Mouse (Mus musculus) left cerebral cortex, adult 9 months (tissue): Measurements from ENCODE around the gene Sfn.
"Not testable (repeated sequence)": the region's sequence is repeated elsewhere in the genome, so short reads cannot be mapped to it uniquely, and the experiment has no call there.

Experiments
- DNase-seq, 2 experiments: peaks; one replicate each; pipeline ENCODE4 v3.0.0; 2022; ENCODE audit warnings: low spot score in 2 of 2

Gene Sfn

DNA sequence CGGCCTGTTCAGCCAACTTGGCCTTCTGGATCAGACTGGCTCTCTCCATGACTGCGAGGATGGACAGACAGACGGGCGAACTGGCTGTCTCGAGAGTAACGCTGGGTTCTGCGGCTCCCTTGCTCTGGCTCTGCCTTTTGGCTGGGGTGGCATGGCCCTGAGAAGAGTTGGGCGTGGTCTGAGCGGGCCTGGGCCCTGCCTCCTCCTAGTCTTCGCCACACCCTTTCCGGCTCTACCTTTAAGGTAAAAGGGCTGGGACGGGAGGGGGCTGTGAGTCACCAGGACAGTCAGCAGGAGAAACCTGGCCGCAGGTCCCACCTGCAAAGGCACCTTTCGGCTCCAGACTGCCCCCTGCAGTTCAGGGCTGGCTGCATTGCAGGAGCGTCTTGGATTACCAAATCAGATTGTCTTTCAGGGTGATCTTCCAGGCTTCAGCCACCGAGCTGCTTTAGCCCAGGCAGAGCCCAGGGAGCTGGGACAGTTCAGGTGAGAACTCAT, at the start of gene Sfn:
Sfn (minus strand) TSS at position 448 of the 498 bp plus-strand sequence.
- DNase-seq, result no peak

DNA sequence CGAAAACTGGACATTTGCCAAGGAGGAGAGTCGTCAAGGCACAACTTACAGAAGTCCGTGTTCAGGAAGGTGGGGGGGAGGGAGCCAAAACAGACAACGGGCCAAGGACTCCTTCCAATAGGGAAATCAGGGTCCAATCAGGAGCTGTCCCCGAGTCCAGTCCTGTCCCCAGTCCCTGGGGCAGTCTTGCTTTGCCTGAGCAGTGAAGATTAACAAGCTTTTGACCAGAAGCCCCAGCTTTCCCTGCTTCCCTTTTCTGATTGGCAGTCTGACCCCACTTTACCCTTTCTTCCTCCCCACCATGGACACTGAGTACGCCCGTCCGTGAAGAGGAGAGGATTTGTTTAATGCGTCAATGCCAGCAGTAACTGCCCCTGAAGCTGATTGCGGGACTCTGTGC, 49.5 kb upstream of the Sfn start:
- no peak for DNase-seq

DNA sequence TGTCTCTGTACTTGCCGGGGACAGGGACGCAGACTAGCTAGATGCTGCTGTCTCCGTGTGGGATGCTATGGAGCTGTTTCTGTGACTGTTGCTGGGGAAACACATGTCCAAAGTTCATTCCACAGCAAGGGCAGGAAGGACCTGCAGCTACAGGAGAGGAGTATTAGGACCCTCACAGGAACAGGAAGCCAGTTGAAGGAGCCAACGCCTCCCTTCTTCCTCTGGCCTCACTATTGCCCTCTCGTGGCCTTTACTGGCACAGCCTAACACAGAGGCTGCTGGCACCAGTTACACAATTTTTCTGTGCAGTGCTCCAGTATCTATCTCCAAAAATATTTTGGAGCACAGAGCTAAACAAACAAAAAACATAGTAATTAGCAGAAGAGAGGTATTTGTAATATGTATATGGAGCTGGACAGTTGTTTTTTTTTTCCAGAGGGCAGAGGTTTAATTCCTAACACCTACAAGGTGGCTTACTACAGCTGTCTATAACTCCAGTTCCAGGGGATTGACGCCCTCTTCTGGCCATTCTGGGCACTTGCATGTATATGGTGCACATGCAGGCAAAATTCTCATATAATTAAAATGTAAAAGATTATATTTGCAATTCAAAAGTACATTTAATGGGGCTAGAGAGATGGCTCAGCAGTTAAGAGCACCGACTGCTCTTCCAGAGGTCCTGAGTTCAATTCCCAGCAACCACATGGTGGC, 48.2 kb upstream of the Sfn start, which contains the start of gene Zdhhc18:
Zdhhc18 (minus strand) TSS at position 166 of the 711 bp plus-strand sequence.
- peak in 1 of 2 experiments; percentile 82 for DNase-seq

DNA sequence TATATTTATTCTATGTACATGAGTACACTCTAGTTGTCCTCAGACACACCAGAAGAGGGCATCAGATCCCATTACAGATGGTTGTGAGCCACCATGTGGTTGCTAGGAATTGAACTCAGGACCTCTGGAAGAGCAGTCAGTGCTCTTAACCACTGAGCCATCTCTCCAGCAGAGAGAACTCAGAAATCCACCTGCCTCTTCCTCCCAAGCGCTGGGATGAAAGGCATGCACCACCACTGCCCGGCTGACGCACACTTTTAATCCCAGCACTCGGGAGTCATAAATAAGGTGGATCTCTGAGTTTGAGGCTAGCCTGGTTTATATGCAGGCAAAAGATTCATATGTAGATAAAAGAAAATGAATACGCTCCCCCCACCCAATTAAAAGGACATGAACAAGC, 47.5 kb upstream of the Sfn start:
- DNase-seq, result not testable (repeated sequence)

DNA sequence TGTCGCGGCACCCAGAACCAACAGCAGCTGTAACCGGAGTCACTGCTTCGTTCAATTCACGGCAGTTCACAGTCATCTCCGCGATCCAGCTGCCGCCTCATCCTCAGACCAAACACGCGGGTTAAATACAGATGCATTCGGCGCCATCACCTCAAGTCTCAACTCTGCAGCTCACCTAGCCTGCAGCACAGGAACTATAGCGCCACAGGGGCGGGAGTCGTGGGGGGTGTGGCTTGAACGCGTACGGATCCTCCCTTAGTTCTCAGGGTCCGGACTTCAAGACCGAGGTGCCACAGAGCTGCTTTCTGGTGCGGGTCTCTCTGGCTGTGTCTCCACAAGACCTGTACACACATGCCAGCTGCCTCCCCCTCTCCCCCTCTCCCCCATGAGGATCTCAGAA, 43.7 kb upstream of the Sfn start:
- no peak for DNase-seq

DNA sequence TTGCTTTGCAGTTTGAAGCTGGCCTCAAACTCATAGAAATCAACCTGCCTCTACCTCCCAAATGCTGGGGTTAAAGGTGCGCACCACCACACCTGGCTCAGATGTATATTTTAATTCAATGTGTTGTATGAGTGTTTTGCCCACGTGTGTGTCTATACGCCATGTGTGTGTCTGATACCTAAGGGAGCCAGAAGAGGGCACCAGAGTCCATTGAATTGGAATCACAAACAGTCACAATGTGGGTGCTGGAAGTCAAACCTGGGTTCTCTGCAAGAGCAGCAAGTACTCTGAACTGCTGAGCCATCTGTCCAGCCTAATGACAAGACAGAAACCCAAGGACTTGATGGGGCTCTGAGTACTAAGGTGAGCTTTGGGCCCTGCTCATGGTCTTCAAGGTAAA, 43.2 kb upstream of the Sfn start:
- no peak for DNase-seq

DNA sequence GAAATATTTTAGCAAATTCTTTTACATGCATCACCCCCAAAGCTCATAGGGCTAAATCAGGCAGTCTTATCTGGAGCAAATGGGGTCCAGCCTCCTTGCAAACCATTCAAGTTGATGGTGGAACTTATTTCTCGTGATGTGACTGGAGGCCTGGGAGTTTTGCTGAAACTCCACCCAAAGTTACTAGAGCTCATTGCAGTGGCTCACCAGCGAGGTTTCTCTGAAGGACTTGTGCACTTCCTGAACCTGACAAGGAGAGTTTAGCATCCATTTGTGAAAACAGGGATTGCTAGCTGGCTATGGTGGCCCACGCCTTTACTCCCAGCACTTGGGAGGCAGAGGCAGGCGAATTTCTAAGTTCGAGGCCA, 32.1 kb upstream of the Sfn start:
- no peak for DNase-seq

DNA sequence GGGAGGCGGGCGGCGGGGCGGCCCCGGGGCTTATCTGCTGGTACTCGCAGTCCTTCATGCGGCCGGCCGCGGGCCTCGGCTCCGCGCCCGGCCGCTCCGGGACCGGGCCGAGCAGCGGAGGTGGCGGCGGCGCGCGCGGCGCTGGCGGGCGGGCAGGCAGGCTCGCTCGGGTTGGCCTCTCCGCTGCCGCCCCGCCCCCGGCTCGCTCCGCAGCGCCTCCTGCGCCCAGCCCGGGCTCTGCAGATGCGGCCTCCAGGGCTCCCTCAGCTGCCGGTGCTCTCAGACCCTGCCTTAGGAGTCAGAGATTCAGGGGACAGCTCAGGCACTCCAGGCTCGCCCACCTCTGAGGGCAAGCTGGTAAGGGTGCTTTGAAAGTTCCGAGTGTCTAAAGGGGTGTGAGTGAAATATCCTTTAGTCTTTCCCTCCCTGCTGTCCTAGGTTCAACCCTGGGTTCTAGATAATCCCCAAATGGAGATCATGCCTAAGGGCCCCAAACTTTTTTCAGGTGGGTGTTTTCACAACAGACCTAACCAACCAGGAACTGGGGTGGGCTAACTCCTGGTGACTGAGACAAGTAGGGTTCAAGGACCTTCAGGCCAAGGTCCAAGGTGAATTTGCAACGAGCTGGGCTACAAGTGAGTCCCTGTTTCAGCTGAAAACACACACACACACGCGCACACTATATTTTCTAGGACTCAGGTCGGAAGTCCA, 31.5 kb upstream of the Sfn start:
- DNase-seq, result peak in 1 of 2 experiments; percentile 86

DNA sequence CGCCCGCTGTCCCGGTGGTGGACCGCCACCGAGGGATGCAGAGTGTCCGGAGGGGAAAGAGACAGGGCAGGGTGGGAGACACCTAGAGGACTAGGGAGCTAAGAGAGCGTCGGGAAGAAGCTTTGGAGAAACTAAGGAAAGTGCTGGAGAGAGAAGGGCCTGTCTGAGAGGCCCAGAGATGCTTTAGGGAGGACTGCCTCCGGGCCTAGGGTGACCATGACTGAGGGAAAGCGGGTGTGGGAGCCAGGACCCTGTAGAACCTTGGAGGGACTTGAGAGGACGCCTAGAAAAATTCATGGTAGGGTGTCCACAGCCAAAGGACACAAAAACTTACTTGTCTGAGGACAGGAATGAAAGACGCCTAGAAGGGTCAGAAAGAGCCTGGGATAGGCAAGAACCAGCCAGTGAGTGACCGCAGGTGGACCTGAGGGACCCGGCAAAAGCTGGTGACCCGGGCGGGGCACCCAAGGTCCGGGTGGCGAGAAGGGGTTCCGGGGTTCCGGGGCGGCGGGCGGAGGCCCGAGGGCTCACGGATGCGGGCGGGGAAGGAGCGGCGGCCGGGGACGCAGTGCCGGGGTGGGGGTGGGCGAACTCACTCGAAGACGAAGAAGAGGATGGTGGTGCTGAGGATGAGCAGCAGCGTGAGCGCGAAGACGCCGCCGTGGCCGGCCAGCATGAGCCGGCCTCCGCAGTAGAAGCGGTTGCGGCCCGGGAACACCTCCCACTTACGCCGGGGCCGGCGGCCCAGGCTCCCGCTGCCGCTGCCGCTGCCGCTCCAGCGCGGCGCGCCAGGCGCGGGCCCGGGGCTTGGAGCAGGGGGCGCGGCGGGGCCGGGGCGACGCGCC, 30.7 kb upstream of the Sfn start:
- no peak for DNase-seq

DNA sequence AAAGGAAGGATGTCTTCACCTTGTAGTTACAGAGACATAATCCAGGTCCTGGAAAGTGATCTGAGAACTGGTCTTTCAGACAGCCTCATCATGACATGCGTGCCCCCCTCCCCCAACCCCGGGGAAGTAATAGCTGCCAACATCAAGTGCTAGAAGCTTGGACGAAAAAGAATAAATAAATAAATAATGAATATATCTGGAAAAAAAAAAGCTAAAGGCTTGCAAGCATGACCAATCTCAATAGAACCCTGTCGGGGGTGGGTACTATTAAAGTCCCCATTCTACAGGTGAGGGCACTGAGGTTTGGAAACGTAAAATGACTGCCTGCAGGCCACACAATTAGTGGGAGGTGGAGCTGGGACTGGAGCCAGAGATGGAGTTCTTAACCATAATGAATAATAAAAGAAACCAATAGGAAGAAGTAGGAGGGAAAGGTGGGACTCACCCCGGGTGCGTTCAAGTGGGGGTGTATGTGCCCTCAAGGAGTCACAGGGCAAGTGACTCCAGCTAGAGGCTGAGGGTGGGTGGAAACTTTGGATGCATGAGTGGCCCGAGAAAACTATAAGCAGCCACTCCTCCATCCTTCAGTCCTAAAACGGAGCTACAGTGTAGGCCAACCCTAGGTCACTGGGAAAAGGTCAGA, 29.9 kb upstream of the Sfn start:
- no peak for DNase-seq

DNA sequence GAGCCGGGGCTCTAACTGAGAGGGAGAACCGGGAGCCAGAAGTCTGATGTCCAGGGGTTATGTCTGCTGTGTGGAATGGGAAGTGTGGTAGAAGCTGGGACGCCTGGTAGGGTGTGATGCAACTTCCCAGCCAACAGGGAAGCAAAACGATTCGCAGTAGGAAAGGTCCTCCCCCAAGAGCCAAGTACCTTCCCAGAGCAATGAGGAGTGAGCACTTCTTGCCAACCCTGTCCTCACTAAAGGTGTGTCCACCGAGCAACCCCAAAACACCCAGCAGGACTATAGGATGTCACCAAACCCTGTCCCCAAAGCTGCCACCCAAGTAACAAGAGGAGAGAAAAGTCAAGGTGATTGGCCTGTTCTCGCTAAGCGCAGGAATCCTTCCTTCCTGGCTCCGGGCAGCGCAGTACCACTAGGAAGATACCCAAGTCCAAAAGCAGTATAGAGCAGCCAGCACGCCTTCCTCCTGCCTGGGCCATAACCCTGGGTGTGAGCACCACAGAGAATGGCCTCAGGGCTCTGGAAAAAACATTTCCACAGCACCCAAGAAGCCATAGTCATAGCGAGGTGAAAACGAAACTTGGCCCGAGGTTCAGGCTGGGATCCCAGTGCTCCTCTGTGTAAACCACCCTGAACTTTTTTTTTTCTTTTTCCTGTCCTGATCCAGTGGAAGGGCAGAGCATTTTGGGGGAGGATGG, 29.3 kb upstream of the Sfn start:
- no peak for DNase-seq

DNA sequence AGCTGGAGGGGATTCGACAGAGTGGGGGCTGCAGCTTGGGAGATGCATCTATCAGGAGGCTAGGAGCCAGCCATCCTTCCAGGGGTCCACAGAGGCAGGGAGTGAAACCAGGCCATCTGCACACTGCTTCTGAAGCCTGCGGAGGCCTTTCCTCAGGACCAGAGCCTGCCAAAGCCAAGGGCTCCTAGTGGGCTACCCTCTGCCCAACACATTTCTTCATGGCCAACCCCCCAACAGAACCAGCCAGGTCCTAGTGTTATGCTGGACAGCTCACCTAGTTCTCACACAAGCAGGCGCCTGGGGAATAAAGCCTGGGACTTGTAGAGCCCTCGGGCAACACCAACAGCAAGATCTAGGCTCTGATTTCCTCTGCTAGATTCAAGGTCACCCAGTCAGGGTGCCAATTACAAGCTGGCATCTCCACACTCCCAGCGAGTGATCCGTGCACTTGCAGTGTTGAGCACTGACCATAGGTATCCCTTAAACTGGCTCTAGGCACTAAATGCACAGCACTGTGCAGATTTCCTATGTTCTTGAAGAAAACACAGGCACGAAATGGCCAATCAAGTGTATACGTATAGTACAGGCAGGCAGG, 28.5 kb upstream of the Sfn start:
- no peak for DNase-seq

DNA sequence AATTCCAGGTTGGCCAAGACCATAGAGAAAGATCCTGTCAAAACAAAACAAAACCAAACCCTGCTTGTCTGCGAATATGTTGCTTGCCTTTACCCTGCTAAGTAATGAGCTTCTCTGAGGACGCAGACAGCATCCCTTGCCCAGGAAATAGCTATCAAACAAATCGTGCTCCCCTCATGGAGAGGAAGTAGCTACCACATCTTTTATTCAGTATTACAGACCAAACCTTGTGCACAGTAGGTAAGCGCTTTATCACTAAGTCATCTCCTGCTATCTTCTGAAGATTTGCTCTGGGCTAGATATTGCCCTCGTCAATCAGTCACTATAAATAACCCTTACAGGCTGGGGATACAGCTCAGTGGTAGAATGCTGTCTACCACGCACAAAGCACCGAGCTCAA, 27.2 kb upstream of the Sfn start:
- DNase-seq, result no peak

DNA sequence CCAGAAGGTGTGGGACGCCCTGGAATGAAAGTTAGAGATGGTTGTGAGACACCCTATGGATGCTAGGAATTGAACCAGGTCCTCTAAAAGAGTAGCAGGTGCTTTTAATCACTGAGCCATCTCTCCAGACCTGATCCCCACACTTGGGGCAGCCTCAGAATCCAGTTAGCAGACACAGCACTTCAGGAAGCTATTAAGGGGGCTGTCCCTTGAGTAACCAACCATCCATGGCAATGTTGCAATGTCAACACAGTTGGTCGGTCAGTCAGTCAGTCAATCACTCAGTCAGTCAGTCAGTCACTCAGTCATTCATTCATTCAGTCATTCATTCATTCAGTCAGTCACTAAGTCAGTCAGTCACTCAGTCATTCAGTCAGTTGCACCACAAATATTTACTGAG, 26.5 kb upstream of the Sfn start:
- DNase-seq, result no peak

DNA sequence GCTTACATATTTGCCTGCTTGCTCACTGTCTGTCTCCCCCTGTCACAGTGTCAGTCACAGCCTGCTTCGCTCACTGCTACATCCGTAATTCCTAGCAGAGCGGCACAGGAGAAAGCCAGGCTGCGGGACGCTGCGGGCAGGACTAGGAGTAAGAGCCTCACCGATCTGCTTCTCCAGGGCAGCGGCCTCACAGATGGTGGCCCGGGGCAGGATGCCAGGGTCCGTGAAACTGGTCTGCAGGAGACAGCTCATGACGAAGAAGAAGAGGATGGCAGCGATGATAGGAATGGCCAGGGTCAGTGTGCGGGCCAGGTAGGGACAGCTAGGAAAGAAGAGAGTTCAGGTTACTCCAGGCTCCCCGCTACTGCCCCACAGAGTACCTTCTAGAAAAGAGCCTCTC, 25.1 kb upstream of the Sfn start:
- no peak for DNase-seq

DNA sequence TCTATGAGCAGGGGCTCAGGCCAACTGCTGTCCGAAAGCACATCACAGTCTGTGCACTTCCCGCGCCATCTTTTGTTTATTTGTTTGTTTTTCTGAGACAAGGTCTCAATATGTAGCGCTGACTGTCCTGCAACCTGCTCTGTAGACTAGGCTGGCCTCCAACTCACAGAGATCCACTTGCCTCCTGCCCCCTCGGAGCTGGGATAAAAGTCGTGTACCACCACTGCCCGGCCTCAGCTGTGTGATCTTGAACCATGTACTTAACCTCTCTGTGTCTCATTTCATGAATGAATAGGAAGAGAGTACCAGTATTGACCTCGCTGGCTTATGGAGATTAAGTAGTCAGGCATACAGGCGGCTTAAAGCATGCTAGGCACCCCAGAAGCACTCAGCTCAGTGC, 24.7 kb upstream of the Sfn start:
- no peak for DNase-seq

DNA sequence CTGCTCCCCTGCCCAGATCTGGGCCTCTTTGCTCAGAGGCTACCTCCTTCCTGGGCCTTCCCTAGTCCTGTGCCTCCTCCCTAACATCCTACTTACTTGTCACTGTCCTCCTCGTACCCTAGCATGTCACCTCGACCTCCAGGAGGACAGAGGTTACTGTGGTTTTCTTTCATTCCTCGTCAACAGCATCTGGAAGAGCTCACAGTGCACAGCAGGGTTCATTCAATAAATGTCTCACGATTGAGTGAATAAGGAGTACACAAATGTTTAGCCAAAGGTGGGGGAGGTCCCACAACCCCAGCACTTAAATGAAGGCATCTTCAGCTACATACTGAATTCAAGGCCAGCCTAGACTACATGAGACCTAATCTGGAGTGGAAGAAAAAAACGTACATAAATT, 24.3 kb upstream of the Sfn start:
- no peak for DNase-seq

DNA sequence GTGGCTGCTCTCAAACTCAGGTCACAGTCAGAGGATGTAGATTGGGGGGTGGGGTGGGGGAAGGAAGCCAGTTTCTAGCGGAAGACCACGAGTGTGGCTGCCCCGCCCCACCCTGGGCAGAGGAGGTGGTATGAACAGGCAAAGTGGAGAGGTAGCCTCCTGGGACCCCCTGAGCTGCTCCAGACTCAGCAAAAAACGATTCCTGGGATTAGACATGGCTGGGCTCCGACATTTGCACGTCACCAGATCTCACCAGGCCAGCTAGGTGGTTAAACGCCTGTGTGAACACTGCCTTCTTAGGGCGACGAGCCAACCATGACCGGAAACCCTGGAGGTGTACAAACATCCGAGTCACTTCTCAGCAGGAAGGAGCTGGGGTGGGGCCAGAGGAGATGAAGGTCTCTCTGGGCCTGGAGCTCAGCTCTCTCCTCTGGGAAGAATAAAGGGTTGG, 23.7 kb upstream of the Sfn start:
- no peak for DNase-seq

DNA sequence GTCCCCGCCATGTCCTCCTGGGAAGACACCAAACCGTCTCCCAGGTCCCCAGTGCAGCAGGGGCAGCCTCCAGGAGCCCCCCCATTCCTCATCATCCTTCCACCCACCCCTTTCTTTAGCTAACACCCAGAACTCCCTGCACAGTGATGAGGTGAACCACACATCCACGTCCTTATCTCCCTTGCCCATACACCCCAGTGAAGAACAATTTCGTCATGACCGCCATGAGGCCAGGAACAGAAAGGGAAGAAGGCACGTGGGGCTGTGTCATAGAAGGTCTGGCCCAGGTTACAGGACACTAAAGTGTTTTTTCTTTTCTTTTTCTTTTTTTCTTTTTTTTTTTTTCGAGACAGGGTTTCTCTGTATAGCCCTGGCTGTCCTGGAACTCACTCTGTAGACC, 22.9 kb upstream of the Sfn start:
- no peak for DNase-seq

DNA sequence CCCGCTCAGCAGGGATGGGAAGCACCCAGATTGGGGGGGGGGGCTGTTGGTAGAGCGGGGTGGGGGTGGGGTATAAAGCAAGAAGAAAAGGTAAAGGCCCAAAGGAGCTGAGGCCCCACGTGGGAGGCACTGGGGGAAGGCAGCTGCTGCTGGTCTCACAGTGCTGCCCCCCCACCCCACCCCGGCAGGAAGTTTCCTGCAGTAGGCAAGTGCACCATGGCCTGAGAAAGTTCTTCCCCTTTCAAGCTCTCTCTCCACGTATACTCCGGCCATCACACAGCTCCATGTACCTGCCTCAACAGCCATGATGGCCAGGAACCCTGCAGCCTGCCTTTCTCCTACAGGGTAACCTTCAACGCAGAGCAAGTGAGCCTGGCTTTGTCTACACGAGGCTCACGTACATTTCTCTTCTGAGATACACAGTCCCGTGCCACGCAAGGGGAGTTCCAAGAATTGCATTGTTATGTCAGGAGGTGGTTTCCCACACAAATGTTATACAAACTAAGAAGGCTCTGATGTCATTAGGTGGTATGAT, 20.3 kb upstream of the Sfn start:
- DNase-seq, result no peak

DNA sequence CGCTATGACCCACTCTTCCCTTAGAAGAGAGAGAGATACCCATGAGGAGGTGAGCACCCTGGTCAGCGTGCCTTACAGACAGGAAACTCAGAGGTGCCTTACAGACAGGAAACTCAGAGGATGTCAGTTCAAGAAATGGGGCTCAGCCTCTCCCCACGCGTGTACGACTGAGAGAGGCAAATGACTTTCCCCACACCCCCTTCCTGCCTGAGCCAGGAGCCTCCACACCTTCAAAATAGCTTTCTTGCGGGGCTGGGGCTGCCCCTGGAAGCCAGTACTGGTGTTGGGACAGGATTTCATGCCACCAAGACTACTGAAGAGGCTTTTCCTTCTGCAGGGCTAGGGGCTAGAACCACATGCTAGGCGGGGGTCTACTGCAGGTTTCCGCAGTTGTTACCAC, 18.7 kb upstream of the Sfn start:
- DNase-seq, result no peak
